Mouse (Mus musculus) spleen, postnatal 0 days (tissue): ENCODE data around the gene Nr3c2. TPM values are rescaled to one million over a fixed set of nuclear protein-coding genes. Genes with fewer than 3 reads are reported as not detected.

Experiments used
- polyA plus RNA-seq: library from polyadenylated mRNA; unstranded; fragments of >200 nt; fragmentation: Nextera tagmentation; extraction: Ambion mirVana; gene quantifications from 2 replicates; pipeline ENCODE4 v1.2.1, GENCODE M21; 2015

Nr3c2 gene
- polyA plus RNA-seq = 0.73 and 1.2 TPM in 2 replicates

DNA sequence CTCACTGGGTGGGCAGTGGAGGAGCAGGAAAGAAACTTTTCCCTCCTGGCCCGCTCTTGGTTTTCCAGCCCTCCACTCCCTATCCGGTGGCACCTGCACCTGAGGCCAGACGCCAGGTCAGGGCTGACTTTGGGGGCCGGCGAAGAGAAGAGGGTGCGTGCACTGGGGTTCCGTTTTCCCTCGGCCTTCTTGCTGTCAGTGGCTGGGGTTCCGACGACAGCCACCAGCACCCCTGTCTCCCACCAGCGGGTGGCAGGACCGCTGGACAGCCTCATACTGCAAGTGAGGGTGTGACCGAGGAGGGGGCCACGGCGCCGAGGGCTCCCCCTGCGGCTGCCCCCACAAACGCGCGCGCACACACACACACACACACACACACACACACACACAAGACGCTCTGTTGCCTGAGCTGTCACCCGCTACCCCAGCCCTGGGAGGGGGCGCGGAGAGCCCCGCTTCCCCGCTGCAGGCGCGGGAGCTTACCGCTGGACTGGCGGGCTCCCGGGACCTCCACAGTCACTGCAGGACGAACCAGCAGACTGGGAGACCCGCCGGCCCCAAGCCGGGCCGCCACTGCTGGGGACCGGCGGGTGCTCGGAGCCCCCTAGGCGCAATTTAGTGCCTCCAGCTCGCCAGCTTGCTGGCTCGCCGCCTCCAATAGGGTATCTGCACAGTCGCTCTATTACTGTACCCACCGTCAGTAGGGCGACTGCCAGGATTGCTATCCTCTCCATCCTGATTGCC, at the start of gene Nr3c2:
TSS of gene Nr3c2 (plus strand) at position 32 of the 744 bp plus-strand sequence.

